Mouse (Mus musculus) hindbrain, embryonic 16.5 days (tissue): ENCODE data around the gene Dlgap5. TPM values are rescaled to one million over a fixed set of nuclear protein-coding genes. Genes with fewer than 3 reads are reported as not detected.
A peak's percentile ranks its signal among the peaks of the same experiment; 100 is the strongest.

Experiments
- ATAC-seq: fragments of 200-750 bp; cut with Nextera tagmentation; 2 replicates; pipeline ENCODE4 v1.8.0; 2017; ENCODE audit warnings: moderate TSS enrichment, moderate library complexity
- H3K27ac ChIP-seq: fragments of 300-500 bp; sonication (generic); 2 replicates; pipeline ENCODE4 v1.5.1; 2014; ENCODE audit warnings: low read depth, mild to moderate bottlenecking, control low read depth, low read length, moderate library complexity
- H3K27me3 ChIP-seq: fragments of 300-500 bp; sonication (generic); replicated peaks from 2 replicates; pipeline ENCODE4 v1.6.1; 2014; ENCODE audit warnings: low read length; ENCODE audit not compliant: control insufficient read depth, insufficient read depth
- H3K36me3 ChIP-seq: fragments of 300-500 bp; sonication (generic); 2 replicates; pipeline ENCODE4 v1.6.1; 2014; ENCODE audit warnings: mild to moderate bottlenecking, low read length, moderate library complexity, mixed read lengths; ENCODE audit not compliant: control insufficient read depth, insufficient read depth
- H3K4me1 ChIP-seq: fragments of 300-500 bp; sonication (generic); 2 replicates; pipeline ENCODE4 v1.6.1; 2014; ENCODE audit warnings: low read depth, low read length; ENCODE audit not compliant: control insufficient read depth, insufficient read depth
- H3K4me2 ChIP-seq: fragments of 300-500 bp; sonication (generic); 2 replicates; pipeline ENCODE4 v1.6.1; 2014; ENCODE audit warnings: mild to moderate bottlenecking, low read length, control low read depth, moderate library complexity
- H3K4me3 ChIP-seq: fragments of 300-500 bp; sonication (generic); 2 replicates; pipeline ENCODE4 v1.5.1; 2014; ENCODE audit warnings: mild to moderate bottlenecking, low read length, control low read depth, moderate library complexity
- H3K9ac ChIP-seq: fragments of 300-500 bp; sonication (generic); 2 replicates; pipeline ENCODE4 v1.6.1; 2014; ENCODE audit warnings: low read depth, mild to moderate bottlenecking, control low read depth, low read length, moderate library complexity
- H3K9me3 ChIP-seq: fragments of 300-500 bp; sonication (generic); 2 replicates; pipeline ENCODE4 v1.6.1; 2014; ENCODE audit warnings: mild to moderate bottlenecking, low read length, moderate library complexity; ENCODE audit not compliant: control insufficient read depth
- WGBS: fragments of 180-500 bp; shearing (Covaris S2); extraction: QIAGEN DNeasy Blood & Tissue Kit; methylation state at CpG from one replicate; pipeline ENCODE4 v1.1.7; 2014; 5-methylcytosine and 5-hydroxymethylcytosine counted together
- polyA plus RNA-seq: library from polyadenylated mRNA; unstranded; fragments of >200 nt; fragmentation: Nextera tagmentation; extraction: Ambion mirVana; gene quantifications from 2 replicates; pipeline ENCODE4 v1.2.1, GENCODE M21; 2015

Dlgap5 gene
- polyA plus RNA-seq, 1 experiment from 2014 or later = 6.3 TPM

DNA sequence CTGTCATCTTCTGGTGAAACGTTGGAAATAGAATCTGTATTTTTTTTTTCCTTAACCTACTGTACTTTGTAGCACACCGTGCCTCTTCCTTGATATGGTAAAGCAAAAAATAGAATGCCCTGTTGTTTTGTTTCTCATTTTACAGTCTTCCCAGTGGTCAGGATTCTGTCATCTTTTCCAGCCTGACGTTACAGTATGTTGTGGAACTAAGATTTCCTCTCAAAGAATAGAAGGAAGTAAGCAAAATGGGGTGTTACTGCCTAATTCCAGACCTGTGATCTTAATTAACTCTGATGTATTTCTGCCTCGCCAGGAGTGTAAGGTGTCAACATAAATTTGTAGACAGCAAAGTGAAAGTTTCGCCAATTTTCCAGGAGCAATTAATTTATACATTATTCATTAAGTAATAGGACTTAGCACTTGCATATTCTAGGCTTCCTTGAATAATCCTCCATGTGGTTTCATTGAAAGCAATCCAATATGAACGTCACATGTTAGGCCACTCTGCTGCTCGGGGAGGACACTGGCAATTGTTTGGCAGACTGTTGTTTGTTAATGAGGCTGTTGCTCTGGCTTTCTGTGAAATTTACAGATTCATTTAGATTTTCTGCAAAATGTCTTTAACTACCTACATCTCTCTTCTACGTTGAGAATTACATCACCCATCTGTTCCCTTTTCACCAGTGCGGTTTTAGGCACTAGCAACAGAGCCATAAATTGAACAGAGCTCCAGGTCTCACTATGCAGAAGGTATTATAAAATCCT is 27.3 kb upstream of the Dlgap5 start:
- ATAC-seq = no peak
- Histone ChIP-seq H3K36me3 (no peaks in the 10 kb centered on the region), H3K9ac (no peak overlapping the region), H3K4me1 (no peaks in the 10 kb centered on the region), H3K4me3 (no peak overlapping the region), H3K9me3 (no peaks in the 10 kb centered on the region), H3K27me3 (no peaks in the 10 kb centered on the region), H3K4me2 (no peak overlapping the region), H3K27ac (no peak overlapping the region)
- WGBS = 61% methylated on average over 9 of the region's 9 CpGs

GRCm38 (mm10) chr14:47444907-47445306 is 26.7 kb upstream of the Dlgap5 start:
- H3K36me3 ChIP-seq = no peaks in the 10 kb centered on the region
- no peak overlapping the region for H3K9ac ChIP-seq
- no peak overlapping the region for H3K4me3 ChIP-seq
- H3K27me3 ChIP-seq = no peaks in the 10 kb centered on the region
- ATAC-seq = no peak
- H3K4me2 ChIP-seq = no peak overlapping the region
- no peaks in the 10 kb centered on the region for H3K4me1 ChIP-seq
- peaks cover 2% of the 10 kb centered on the region; the same call in 1 of the 2 replicates for H3K9me3 ChIP-seq
- 74% methylated on average over 2 of the region's 2 CpGs for WGBS
- no peak overlapping the region for H3K27ac ChIP-seq

DNA sequence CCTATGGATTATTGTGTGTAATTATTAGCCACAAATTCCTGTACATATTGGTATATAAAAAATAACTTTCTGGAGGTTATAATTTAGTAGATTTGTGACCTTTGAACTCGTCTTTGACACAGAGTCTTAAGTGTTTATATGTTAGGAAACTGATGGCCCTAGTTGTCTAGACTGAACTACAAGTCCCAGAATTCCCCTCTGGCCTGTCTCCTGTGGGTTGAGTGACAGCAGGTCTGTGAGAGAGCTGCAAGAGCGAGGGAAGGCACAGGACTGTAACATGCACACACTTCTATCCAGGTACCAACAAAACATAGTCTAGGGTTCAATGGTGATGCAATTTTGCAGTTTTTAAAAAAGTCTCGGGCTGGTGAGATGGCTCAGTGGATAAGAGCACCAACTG is 20.7 kb upstream of the Dlgap5 start:
- Histone ChIP-seq H3K27ac (no peak overlapping the region), H3K9ac (no peak overlapping the region), H3K4me1 (no peaks in the 10 kb centered on the region), H3K36me3 (no peaks in the 10 kb centered on the region), H3K27me3 (no peaks in the 10 kb centered on the region), H3K4me2 (no peak overlapping the region), H3K4me3 (no peak overlapping the region), H3K9me3 (peaks cover 2% of the 10 kb centered on the region; the same call in 1 of the 2 replicates)
- WGBS = 59% methylated on average over 3 of the region's 3 CpGs
- ATAC-seq = no peak

- Histone ChIP-seq H3K9ac (no peak overlapping the region), H3K27me3 (no peaks in the 10 kb centered on the region), H3K36me3 (no peaks in the 10 kb centered on the region), H3K9me3 (no peaks in the 10 kb centered on the region), H3K4me2 (no peak overlapping the region), H3K27ac (no peak overlapping the region), H3K4me3 (no peak overlapping the region), H3K4me1 (no peaks in the 10 kb centered on the region)
- ATAC-seq = no peak
Observed at GRCm38 (mm10) chr14:47432987-47433386, 14.8 kb upstream of the Dlgap5 start.

GRCm38 (mm10) chr14:47422466-47422865 is 4.3 kb upstream of the Dlgap5 start:
- Histone ChIP-seq H3K9ac (no peak overlapping the region), H3K4me3 (no peak overlapping the region), H3K4me1 (peaks cover 8% of the 10 kb centered on the region), H3K36me3 (no peaks in the 10 kb centered on the region), H3K9me3 (no peaks in the 10 kb centered on the region), H3K27me3 (no peaks in the 10 kb centered on the region), H3K4me2 (no peak overlapping the region), H3K27ac (no peak overlapping the region)
- WGBS = 59% methylated on average over 4 of the region's 4 CpGs
- ATAC-seq = no peak

DNA sequence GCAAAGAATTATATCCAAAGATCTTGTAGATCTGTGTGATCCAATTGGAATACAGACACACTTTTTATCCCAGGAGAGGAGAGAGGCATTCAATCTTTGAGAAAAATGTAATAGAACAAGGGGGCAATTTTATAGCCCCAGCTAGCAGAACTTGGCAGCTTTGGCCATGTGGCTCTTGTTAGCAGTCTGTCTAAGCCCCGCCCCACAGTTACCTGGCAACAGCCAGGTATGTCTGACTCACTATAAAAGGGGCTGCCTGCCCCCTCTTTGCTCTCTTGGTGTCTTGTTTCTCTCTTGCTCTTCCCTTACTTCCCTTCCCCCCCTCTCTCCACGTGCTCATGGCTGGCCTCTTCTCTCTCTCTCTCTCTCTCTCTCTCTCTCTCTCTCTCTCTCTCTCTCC is 3.4 kb upstream of the Dlgap5 start:
- Histone ChIP-seq H3K4me3 (no peak overlapping the region), H3K27me3 (no peaks in the 10 kb centered on the region), H3K9ac (no peak overlapping the region), H3K4me1 (peaks cover 11% of the 10 kb centered on the region), H3K36me3 (no peaks in the 10 kb centered on the region), H3K27ac (no peak overlapping the region), H3K4me2 (no peak overlapping the region), H3K9me3 (no peaks in the 10 kb centered on the region)
- ATAC-seq = no peak
- WGBS = 47% methylated on average over 2 of the region's 2 CpGs

DNA sequence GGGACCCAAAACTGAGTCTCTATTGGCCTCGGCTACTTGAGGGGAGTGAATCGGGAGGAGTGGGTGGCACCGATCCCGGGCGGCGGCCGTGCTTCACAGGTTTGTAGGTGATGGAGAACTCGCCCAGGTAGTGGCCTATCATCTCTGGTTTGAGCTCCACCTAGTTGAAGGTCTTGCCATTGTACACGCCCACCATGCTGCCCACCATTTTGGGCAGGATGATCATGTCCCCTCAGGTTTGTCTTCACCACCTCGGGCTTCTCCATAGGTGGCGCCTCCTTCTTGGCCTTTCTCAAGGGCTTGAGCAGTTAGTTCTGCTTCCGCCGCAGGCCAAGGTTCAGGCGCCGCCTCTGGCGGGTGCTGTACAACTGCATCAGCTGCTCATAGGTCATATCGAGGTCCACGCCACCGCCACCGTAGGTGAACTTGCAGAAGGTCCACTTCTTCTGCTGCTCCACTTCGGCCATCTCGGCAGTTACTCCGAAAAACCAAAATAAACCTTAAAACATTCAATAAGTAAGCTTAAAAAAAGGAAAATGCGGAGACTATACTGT is 1.6 kb upstream of the Dlgap5 start:
- Histone ChIP-seq H3K9me3 (no peaks in the 10 kb centered on the region), H3K27ac (no peak overlapping the region), H3K36me3 (no peaks in the 10 kb centered on the region), H3K27me3 (no peaks in the 10 kb centered on the region), H3K9ac (no peak overlapping the region), H3K4me2 (no peak overlapping the region), H3K4me1 (peaks cover 11% of the 10 kb centered on the region), H3K4me3 (no peak overlapping the region)
- 95% methylated on average over 24 of the region's 24 CpGs for WGBS
- no peak for ATAC-seq

DNA sequence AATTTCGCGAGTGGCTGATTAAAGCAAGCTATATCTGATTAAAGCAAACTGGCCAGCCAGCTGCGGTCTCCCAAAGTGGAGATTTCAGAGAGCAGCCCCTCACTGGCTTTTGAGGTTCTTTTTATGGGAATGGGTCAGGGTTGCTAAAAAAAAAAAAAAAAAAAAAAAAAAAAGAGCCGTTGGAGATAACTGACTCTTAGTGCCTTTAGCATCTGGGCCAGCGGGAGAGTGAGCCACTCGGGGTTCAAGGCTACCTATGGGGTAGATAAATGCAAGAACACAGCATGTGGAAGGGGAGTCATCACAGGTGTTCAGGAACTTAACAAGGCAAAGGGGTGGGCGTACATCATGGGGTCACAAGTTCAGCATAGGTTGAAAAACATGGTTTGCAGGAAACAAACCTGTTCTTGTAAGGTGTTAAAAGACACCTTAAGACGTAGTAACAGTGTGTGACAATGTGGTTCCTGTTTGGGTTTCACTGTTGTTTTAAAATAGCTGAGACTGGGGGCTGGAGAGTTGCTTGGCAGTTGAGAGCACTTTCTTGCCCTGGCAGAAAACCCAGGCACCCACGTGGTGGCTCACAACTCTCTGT is 923 bp upstream of the Dlgap5 start:
- Histone ChIP-seq H3K4me1 (peaks cover 11% of the 10 kb centered on the region), H3K9me3 (no peaks in the 10 kb centered on the region)
- WGBS = 89% methylated on average over 9 of the region's 9 CpGs

GRCm38 (mm10) chr14:47418666-47418991 is 422 bp upstream of the Dlgap5 start:
- Histone ChIP-seq H3K27ac (no peak overlapping the region), H3K27me3 (no peaks in the 10 kb centered on the region), H3K4me3 (peak overlapping the region; percentile 45), H3K36me3 (no peaks in the 10 kb centered on the region), H3K4me2 (peak overlapping the region; percentile 78), H3K9ac (peak overlapping the region; percentile 51), H3K9me3 (no peaks in the 10 kb centered on the region), H3K4me1 (peaks cover 11% of the 10 kb centered on the region)
- no peak for ATAC-seq
- WGBS = 51% methylated on average over 5 of the region's 5 CpGs

More for the DNA sequence above, 923 bp upstream of the Dlgap5 start:
- Histone ChIP-seq H3K9ac (no peak overlapping the region), H3K36me3 (no peaks in the 10 kb centered on the region), H3K4me2 (no peak overlapping the region), H3K4me3 (no peak overlapping the region), H3K27ac (no peak overlapping the region), H3K27me3 (no peaks in the 10 kb centered on the region)
- ATAC-seq = no peak
